Mouse (Mus musculus) adrenal gland, postnatal 10 days (tissue): ENCODE results near the gene Prkcg. TPM values are rescaled to one million over a fixed set of nuclear protein-coding genes. Genes with fewer than 3 reads are reported as not detected.

ENCODE experiments used
- DNase-seq: peaks from one replicate; pipeline ENCODE4 v3.0.0; 2021; ENCODE audit warnings: mixed read lengths
- total RNA-seq, 2 experiments: library from RNA; stranded (reverse); gene quantifications; 2 replicates each; pipeline ENCODE4 v1.2.3; 2021

Prkcg gene
- total RNA-seq, 2 experiments from 2014 or later: 1.6 to 2.6 TPM

- DNase-seq: no peak
Observed at GRCm38 (mm10) chr7:3365547-3366279, 76.7 kb downstream of the Prkcg start.

GRCm38 (mm10) chr7:3366705-3367516 lies 77.9 kb downstream of the Prkcg start:
- DNase-seq: peak; percentile 37

- DNase-seq: no peak
Observed at GRCm38 (mm10) chr7:3367569-3367968, 78.6 kb downstream of the Prkcg start.

GRCm38 (mm10) chr7:3368311-3368710 lies 79.3 kb downstream of the Prkcg start:
- DNase-seq: no peak

GRCm38 (mm10) chr7:3369189-3369588 lies 80.2 kb downstream of the Prkcg start:
- no peak for DNase-seq

- no peak for DNase-seq
Observed at GRCm38 (mm10) chr7:3370407-3370806, 81.4 kb downstream of the Prkcg start.

GRCm38 (mm10) chr7:3372376-3372775 lies 83.4 kb downstream of the Prkcg start:
- no peak for DNase-seq

- DNase-seq: no peak
Observed at GRCm38 (mm10) chr7:3373754-3374153, 84.8 kb downstream of the Prkcg start.

- DNase-seq: peak; percentile 86
Observed at GRCm38 (mm10) chr7:3376831-3377230, 87.9 kb downstream of the Prkcg start.

Other genes starting within 250 kb of the Prkcg start
- gene AU018091, start 120.0 kb upstream of the Prkcg start, total RNA-seq: not detected
- gene Nlrp12, start 39.4 kb upstream of the Prkcg start, total RNA-seq: 1 to 10 TPM in 1 of 2 experiments, under 1 TPM in 1; 0.15 to 1.0 TPM
- 100 to 1,000 TPM; 110 to 126 TPM for gene Myadm, start 99 bp upstream of the Prkcg start, total RNA-seq
- 1 to 10 TPM; 8.8 to 9.4 TPM for gene Cacng7, start 43.8 kb downstream of the Prkcg start, total RNA-seq
- 1 to 10 TPM; 2.5 to 3.3 TPM for gene Cacng8, start 101.5 kb downstream of the Prkcg start, total RNA-seq
- 1 to 10 TPM; 1.5 to 6.5 TPM for gene Cacng6, start 135.0 kb downstream of the Prkcg start, total RNA-seq
- 1 to 10 TPM; 4.3 to 6.6 TPM for gene Tarm1, start 213.4 kb downstream of the Prkcg start, total RNA-seq